Mouse (Mus musculus) kidney, postnatal 0 days (tissue): ENCODE measurements at regions not wholly inside any gene's neighbourhood (a gene's known extent, or its start where the extent isn't known, plus 50 kb on each side); places are given as distances from the start of the nearest gene placed in this dataset.

Experiments used
- ATAC-seq: fragments of 200-750 bp; cut with Nextera tagmentation; replicated peaks from 2 replicates; pipeline ENCODE4 v1.8.0; 2017; ENCODE audit warnings: low read depth, moderate number of reproducible peaks, moderate TSS enrichment, moderate library complexity; ENCODE audit not compliant: low FRiP score
- DNase-seq: peaks from one replicate; pipeline ENCODE4 v3.0.0-alpha.2; 2016; ENCODE audit warnings: low spot score
- H3K27ac ChIP-seq: fragments of 300-500 bp; sonication (generic); 2 replicates; pipeline ENCODE4 v1.5.1; 2014; ENCODE audit warnings: mild to moderate bottlenecking
- H3K27me3 ChIP-seq: fragments of 300-500 bp; sonication (generic); 2 replicates; pipeline ENCODE4 v1.6.1; 2014; ENCODE audit warnings: low read length, mixed read lengths; ENCODE audit not compliant: insufficient read depth
- H3K36me3 ChIP-seq: fragments of 300-500 bp; sonication (generic); 2 replicates; pipeline ENCODE4 v1.6.1; 2014; ENCODE audit warnings: low read length, mixed read lengths; ENCODE audit not compliant: insufficient read depth
- H3K4me1 ChIP-seq: fragments of 300-500 bp; sonication (generic); replicated peaks from 2 replicates; pipeline ENCODE4 v1.6.1; 2014; ENCODE audit warnings: antibody characterized with exemption, low read length, mixed read lengths; ENCODE audit not compliant: insufficient read depth
- H3K4me2 ChIP-seq: fragments of 300-500 bp; sonication (generic); 2 replicates; pipeline ENCODE4 v1.6.1; 2014; ENCODE audit warnings: mild to moderate bottlenecking, low read length, moderate library complexity, mixed read lengths
- H3K4me3 ChIP-seq: fragments of 300-500 bp; sonication (generic); replicated peaks from 2 replicates; pipeline ENCODE4 v1.5.1; 2014; ENCODE audit warnings: low read depth, low read length
- H3K9ac ChIP-seq: fragments of 300-500 bp; sonication (generic); 2 replicates; pipeline ENCODE4 v1.6.1; 2014; ENCODE audit warnings: low read depth, low read length
- H3K9me3 ChIP-seq: fragments of 300-500 bp; sonication (generic); replicated peaks from 2 replicates; pipeline ENCODE4 v1.6.1; 2016; ENCODE audit warnings: low read length, inconsistent platforms, mixed read lengths
- CTCF ChIP-seq: IDR thresholded peaks from 2 replicates; pipeline ENCODE4 v1.5.1; 2016; ENCODE audit warnings: antibody characterized with exemption, low read depth, mild to moderate bottlenecking, moderate library complexity
- WGBS: fragments of 180-500 bp; shearing (Covaris S2); extraction: QIAGEN DNeasy Blood & Tissue Kit; methylation state at CpG from one replicate; pipeline ENCODE4 v1.1.7; 2014; 5-methylcytosine and 5-hydroxymethylcytosine counted together

- no peaks in the 10 kb centered on the region for H3K36me3 ChIP-seq
- no peak overlapping the region for H3K27ac ChIP-seq
- no peak overlapping the region for H3K4me3 ChIP-seq
- H3K4me1 ChIP-seq, result no peaks in the 10 kb centered on the region
- no peak for ATAC-seq
- no peak overlapping the region for H3K4me2 ChIP-seq
- H3K9ac ChIP-seq, result no peak overlapping the region
- no peaks in the 10 kb centered on the region for H3K27me3 ChIP-seq
- 50% methylated on average over 5 of the region's 5 CpGs for WGBS
- no peaks in the 10 kb centered on the region for H3K9me3 ChIP-seq
- TF ChIP-seq CTCF, result no peak
- DNase-seq, result no peak
These were observed 91.3 kb downstream of the Naa11 start for GRCm38 (mm10) chr5:97300861-97301260.

- Histone ChIP-seq H3K4me1 (no peaks in the 10 kb centered on the region), H3K27me3 (no peaks in the 10 kb centered on the region), H3K9ac (no peak overlapping the region), H3K4me3 (no peak overlapping the region), H3K9me3 (no peaks in the 10 kb centered on the region), H3K27ac (no peak overlapping the region), H3K36me3 (no peaks in the 10 kb centered on the region), H3K4me2 (no peak overlapping the region)
- no peak for DNase-seq
- TF ChIP-seq CTCF, result no peak
- 87% methylated on average over 6 of the region's 6 CpGs for WGBS
- no peak for ATAC-seq
These were observed 91.9 kb downstream of the Naa11 start for GRCm38 (mm10) chr5:97300114-97300840.

GRCm38 (mm10) chr5:97299631-97300030 lies 92.5 kb downstream of the Naa11 start:
- no peaks in the 10 kb centered on the region for H3K27me3 ChIP-seq
- no peak for ATAC-seq
- no peak for DNase-seq
- no peak overlapping the region for H3K4me2 ChIP-seq
- H3K9ac ChIP-seq, result no peak overlapping the region
- TF ChIP-seq CTCF, result no peak
- H3K27ac ChIP-seq, result no peak overlapping the region
- no peak overlapping the region for H3K4me3 ChIP-seq
- 74% methylated on average over 5 of the region's 5 CpGs for WGBS
- no peaks in the 10 kb centered on the region for H3K9me3 ChIP-seq
- H3K4me1 ChIP-seq, result no peaks in the 10 kb centered on the region
- H3K36me3 ChIP-seq, result no peaks in the 10 kb centered on the region

- H3K27me3 ChIP-seq, result no peaks in the 10 kb centered on the region
- no peaks in the 10 kb centered on the region for H3K9me3 ChIP-seq
- H3K4me2 ChIP-seq, result no peak overlapping the region
- no peak overlapping the region for H3K4me3 ChIP-seq
- no peaks in the 10 kb centered on the region for H3K36me3 ChIP-seq
- no peak for ATAC-seq
- no peak overlapping the region for H3K27ac ChIP-seq
- WGBS, result 57% methylated on average over 3 of the region's 3 CpGs
- H3K9ac ChIP-seq, result no peak overlapping the region
- no peak for DNase-seq
- no peak for TF ChIP-seq CTCF
- H3K4me1 ChIP-seq, result no peaks in the 10 kb centered on the region
These were observed 96.0 kb downstream of the Naa11 start for GRCm38 (mm10) chr5:97296213-97296612.

- no peaks in the 10 kb centered on the region for H3K36me3 ChIP-seq
- no peaks in the 10 kb centered on the region for H3K4me1 ChIP-seq
- no peak for DNase-seq
- no peaks in the 10 kb centered on the region for H3K27me3 ChIP-seq
- WGBS, result 65% methylated on average over 2 of the region's 2 CpGs
- H3K4me2 ChIP-seq, result no peak overlapping the region
- no peak for ATAC-seq
- TF ChIP-seq CTCF, result no peak
- H3K9ac ChIP-seq, result no peak overlapping the region
- H3K4me3 ChIP-seq, result no peak overlapping the region
- no peak overlapping the region for H3K27ac ChIP-seq
- no peaks in the 10 kb centered on the region for H3K9me3 ChIP-seq
These were observed 102.0 kb downstream of the Naa11 start for GRCm38 (mm10) chr5:97290166-97290681.

GRCm38 (mm10) chr5:97289401-97290165 lies 102.6 kb downstream of the Naa11 start:
- H3K4me2 ChIP-seq, result no peak overlapping the region
- no peak overlapping the region for H3K9ac ChIP-seq
- no peak overlapping the region for H3K4me3 ChIP-seq
- no peak for TF ChIP-seq CTCF
- no peaks in the 10 kb centered on the region for H3K9me3 ChIP-seq
- no peaks in the 10 kb centered on the region for H3K27me3 ChIP-seq
- no peaks in the 10 kb centered on the region for H3K36me3 ChIP-seq
- H3K27ac ChIP-seq, result no peak overlapping the region
- no peak for DNase-seq
- WGBS, result 78% methylated on average over 8 of the region's 8 CpGs
- ATAC-seq, result no peak
- no peaks in the 10 kb centered on the region for H3K4me1 ChIP-seq
